Mouse (Mus musculus): Measurements from ENCODE around the gene Atp6v0a2. TPM values are rescaled to one million over a fixed set of nuclear protein-coding genes. Genes with fewer than 3 reads are reported as not detected.
A peak's percentile ranks its signal among the peaks of the same experiment; 100 is the strongest.
"Not testable (repeated sequence)": the region's sequence is repeated elsewhere in the genome, so short reads cannot be mapped to it uniquely, and the experiment has no call there.

Atp6v0a2 gene
- 122 and 127 TPM in 2 replicates for polyA plus RNA-seq (2012; rRNA removed)

DNA sequence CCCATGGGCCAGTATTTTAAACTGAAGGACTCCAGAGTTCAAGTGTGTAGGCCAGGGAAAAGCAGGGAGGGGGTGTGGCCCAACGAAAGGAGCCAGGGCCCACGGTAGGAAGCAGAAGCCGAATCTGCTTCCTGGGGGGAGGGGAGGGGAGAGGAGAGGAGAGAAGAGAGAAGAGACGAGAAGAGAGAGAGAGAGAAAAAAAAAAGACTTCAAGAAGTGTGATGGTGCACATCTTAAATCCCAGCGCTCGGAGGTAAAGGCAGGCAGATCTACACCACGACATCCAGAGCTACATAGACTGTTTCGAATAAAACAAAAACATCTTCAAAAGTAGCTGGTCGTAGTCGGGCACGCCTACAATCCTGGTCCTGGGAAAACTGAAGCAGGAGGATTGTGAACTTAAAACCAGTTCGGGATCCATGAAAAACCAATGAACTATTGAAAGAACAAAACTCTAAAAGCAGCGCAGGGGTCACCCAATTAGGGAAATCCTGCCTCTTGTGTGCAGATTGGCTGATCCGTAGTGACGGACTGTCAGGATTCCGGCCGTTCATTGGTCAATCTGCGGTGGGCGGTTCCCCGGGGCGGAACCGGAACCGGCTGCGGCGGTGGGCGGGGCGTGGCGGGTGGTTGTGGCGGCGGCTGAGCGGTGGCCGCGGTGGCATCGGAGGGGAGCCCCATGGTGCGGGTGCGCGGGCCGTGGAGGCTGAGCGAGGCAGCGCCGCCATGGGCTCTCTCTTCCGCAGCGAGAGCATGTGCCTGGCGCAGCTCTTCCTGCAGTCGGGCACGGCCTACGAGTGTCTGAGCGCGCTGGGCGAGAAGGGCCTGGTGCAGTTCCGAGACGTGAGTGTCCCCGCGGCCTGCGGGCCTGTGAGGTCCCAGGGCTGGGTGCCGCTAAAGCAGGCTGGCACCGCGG is at the start of gene Atp6v0a2:
Gene Atp6v0a2, plus strand, starts transcription at position 129 of the 916 bp plus-strand sequence.
- under 1% methylated on average over 58 of the region's 58 CpGs for WGBS
- peak within 1 kb of the TSS; percentile 54 for H3K27ac ChIP-seq (ENCODE audit: control insufficient read depth, insufficient read depth, low read length)
- TF ChIP-seq POLR2A (IDR thresholded peaks at IDR 0.05; ENCODE audit: control insufficient read depth, extremely low read depth, insufficient read depth, low read length, poor library complexity) (peak; percentile 82), CTCF (IDR thresholded peaks at IDR 0.05; ENCODE audit: borderline replicate concordance, control insufficient read depth, extremely low read depth, insufficient read depth, low read length, poor library complexity) (0 out of 2 replicates have a peak, but pooled peaks have one; percentile 39)
- H3K36me3 ChIP-seq (ENCODE audit: control insufficient read depth, insufficient read depth, low read length), result no peaks in the 10 kb centered on the region
- H3K4me1 ChIP-seq (replicated peaks; ENCODE audit: control insufficient read depth, insufficient read depth, low read length), result peaks cover 40% of the 10 kb centered on the region
- peak within 1 kb of the TSS; percentile 70 for H3K4me3 ChIP-seq (ENCODE audit: control insufficient read depth, insufficient read depth, low read length)
- H3K27me3 ChIP-seq (ENCODE audit: control insufficient read depth, insufficient read depth, low read length), result no peaks in the 10 kb centered on the region
- peak; percentile 98 for DNase-seq

DNA sequence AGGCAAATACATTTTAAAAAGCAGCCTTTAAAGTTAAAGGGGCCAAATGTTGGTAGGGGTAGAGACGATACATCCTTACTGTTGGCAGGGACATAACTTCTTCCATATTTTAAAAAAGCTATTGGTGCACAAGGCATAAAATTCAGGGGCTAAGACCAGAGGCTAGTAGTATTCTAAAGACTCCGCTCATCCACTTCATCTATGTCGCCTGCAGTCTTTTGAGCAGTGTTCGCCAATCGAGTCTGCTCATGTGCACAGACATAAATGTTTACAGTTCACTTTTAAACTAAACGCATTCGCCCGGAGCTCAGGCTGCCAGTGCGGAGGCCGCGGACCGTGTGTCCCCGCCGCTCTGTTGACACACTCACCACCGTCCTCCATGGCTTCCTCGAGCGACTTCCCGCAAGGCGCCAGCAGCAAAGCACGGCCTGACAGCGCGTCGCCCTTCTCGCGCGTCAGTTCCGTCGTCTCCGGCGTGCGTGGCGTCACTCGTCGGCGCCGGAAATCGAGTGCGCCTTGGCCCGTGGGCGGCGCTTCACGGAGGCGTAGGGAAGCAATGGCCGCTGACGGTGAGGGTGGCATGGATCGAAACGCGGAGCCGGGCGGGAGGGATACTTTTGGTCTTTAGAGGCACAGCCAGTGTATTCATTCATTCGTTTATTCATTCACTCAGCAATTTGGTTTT is 49.6 kb upstream of the Atp6v0a2 start, which contains the start of the genes Eif2b1 and Gtf2h3:
Gene Eif2b1, minus strand, starts transcription at position 499 of the 685 bp plus-strand sequence.
Gene Gtf2h3, plus strand, starts transcription at position 508 of the 685 bp plus-strand sequence.
- under 1% methylated on average over 51 of the region's 51 CpGs for WGBS
- DNase-seq, result peak; percentile 92
- Histone ChIP-seq H3K36me3 (ENCODE audit: control insufficient read depth, insufficient read depth, low read length) (peaks cover 15% of the 10 kb centered on the region), H3K4me3 (ENCODE audit: control insufficient read depth, insufficient read depth, low read length) (peak within 1 kb of the TSS; percentile 70), H3K4me1 (replicated peaks; ENCODE audit: control insufficient read depth, insufficient read depth, low read length) (peaks cover 10% of the 10 kb centered on the region), H3K27me3 (ENCODE audit: control insufficient read depth, insufficient read depth, low read length) (no peaks in the 10 kb centered on the region), H3K27ac (ENCODE audit: control insufficient read depth, insufficient read depth, low read length) (no peak within 1 kb of the TSS)
- TF ChIP-seq POLR2A (IDR thresholded peaks at IDR 0.05; ENCODE audit: control insufficient read depth, extremely low read depth, insufficient read depth, low read length, poor library complexity) (peak; percentile 78), CTCF (IDR thresholded peaks at IDR 0.05; ENCODE audit: borderline replicate concordance, control insufficient read depth, extremely low read depth, insufficient read depth, low read length, poor library complexity) (no peak)

DNA sequence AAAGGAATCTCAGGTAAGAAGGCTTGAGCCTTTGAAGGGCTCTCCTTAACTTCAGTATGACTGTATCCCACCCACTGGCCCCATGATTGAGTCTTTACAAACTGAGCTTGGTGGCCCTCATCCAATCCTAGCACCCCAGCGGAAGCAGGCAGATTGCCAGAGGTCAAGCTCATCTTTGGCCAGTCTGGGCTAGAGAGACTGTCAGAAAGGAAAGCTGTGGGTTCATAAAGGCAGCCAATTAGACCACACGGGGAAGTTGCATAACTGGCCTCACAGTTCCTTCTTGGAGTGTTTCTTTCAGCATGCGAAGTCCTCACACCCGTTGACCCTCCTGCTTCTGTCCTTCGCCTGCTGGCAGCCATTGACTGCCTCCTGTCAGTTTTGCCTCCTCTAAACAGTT is 45.9 kb upstream of the Atp6v0a2 start:
- no peak for TF ChIP-seq POLR2A (IDR thresholded peaks at IDR 0.05; ENCODE audit: control insufficient read depth, extremely low read depth, insufficient read depth, low read length, poor library complexity)
- no peak for TF ChIP-seq CTCF (IDR thresholded peaks at IDR 0.05; ENCODE audit: borderline replicate concordance, control insufficient read depth, extremely low read depth, insufficient read depth, low read length, poor library complexity)
- H3K27me3 ChIP-seq (ENCODE audit: control insufficient read depth, insufficient read depth, low read length), result no peaks in the 10 kb centered on the region
- H3K4me1 ChIP-seq (replicated peaks; ENCODE audit: control insufficient read depth, insufficient read depth, low read length), result peaks cover 10% of the 10 kb centered on the region
- no peak overlapping the region for H3K27ac ChIP-seq (ENCODE audit: control insufficient read depth, insufficient read depth, low read length)
- 71% methylated on average over 5 of the region's 5 CpGs for WGBS
- H3K4me3 ChIP-seq (ENCODE audit: control insufficient read depth, insufficient read depth, low read length), result no peak overlapping the region
- no peaks in the 10 kb centered on the region for H3K36me3 ChIP-seq (ENCODE audit: control insufficient read depth, insufficient read depth, low read length)
- no peak for DNase-seq

DNA sequence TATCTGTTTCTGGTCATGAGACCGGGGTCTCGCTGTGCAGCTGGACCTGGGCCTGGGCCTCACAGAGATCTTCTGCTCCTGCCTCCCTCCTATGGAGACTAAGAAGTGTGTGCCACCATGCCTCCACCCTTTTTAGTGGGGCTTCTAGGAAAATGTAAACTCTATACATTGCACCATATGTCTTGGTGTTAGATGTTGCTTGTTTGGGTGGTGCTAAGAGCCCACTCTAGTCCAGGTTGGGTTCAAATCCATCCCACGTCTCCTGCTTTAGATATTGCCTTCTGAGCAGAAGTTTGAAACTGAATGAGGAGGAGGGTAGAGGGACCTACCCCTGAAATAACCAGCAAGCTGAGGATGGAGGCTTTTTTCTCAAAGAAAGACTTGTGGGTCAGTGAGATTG is 35.6 kb upstream of the Atp6v0a2 start:
- no peak for DNase-seq
- Histone ChIP-seq H3K4me1 (replicated peaks; ENCODE audit: control insufficient read depth, insufficient read depth, low read length) (no peaks in the 10 kb centered on the region), H3K27me3 (ENCODE audit: control insufficient read depth, insufficient read depth, low read length) (no peaks in the 10 kb centered on the region), H3K27ac (ENCODE audit: control insufficient read depth, insufficient read depth, low read length) (no peak overlapping the region), H3K4me3 (ENCODE audit: control insufficient read depth, insufficient read depth, low read length) (no peak overlapping the region), H3K36me3 (ENCODE audit: control insufficient read depth, insufficient read depth, low read length) (peaks cover 10% of the 10 kb centered on the region; the same call in 1 of the 2 replicates)
- 98% methylated on average over 3 of the region's 3 CpGs for WGBS
- no peak for TF ChIP-seq POLR2A (IDR thresholded peaks at IDR 0.05; ENCODE audit: control insufficient read depth, extremely low read depth, insufficient read depth, low read length, poor library complexity)
- TF ChIP-seq CTCF (IDR thresholded peaks at IDR 0.05; ENCODE audit: borderline replicate concordance, control insufficient read depth, extremely low read depth, insufficient read depth, low read length, poor library complexity), result no peak

DNA sequence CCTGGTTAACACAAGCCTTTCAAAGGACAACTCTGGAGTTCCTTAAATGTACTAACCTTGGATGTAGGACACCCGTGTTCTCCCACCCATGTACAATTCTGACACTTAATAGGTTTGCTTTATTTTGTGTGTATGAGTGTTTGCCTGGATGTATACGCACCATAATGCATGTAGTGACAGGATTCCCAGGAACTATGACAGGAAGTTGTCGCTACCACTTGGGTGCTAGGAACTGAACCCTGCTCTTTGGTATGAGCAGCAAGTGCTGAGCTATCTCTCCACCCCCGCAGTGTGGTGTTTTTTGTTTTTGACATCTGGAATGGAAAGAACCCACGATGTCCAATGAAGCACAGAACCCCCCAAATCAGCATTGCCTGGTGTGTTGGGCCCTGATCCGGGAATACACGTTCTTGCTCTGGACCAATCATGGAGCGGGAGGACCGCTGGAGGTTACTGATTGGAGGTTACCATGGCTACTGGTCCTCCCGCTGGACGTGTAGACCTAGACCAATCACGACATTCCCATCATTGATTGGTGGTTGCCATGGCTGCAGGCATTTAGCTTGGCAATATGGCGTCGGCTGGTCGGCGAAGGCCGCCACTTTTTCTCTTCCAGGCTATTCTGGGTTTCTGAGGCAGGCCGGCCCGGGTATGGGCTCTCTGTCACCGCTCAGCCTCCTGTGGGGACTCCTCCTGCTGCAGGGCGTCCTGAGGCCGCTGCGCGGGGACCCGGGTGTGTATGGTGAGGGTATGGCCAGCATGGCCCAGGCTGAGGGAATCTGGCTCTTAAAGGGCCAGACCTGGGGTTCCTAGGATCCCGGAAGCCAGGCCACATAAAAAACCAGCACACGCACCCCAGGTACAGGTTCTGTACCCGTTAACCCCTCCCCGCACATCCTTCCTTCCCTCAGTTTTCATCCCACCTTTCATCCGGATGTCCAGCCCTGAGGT is 29.9 kb upstream of the Atp6v0a2 start:
- H3K36me3 ChIP-seq (ENCODE audit: control insufficient read depth, insufficient read depth, low read length), result 0 out of 2 replicates have a peak, but pooled peaks cover 7% of the 10 kb centered on the region
- peak; percentile 42 for DNase-seq
- H3K27ac ChIP-seq (ENCODE audit: control insufficient read depth, insufficient read depth, low read length), result no peak overlapping the region
- no peaks in the 10 kb centered on the region for H3K4me1 ChIP-seq (replicated peaks; ENCODE audit: control insufficient read depth, insufficient read depth, low read length)
- H3K4me3 ChIP-seq (ENCODE audit: control insufficient read depth, insufficient read depth, low read length), result 0 out of 2 replicates have a peak overlapping the region, but pooled peaks have one; percentile 20
- TF ChIP-seq CTCF (IDR thresholded peaks at IDR 0.05; ENCODE audit: borderline replicate concordance, control insufficient read depth, extremely low read depth, insufficient read depth, low read length, poor library complexity), result no peak
- no peak for TF ChIP-seq POLR2A (IDR thresholded peaks at IDR 0.05; ENCODE audit: control insufficient read depth, extremely low read depth, insufficient read depth, low read length, poor library complexity)
- 33% methylated on average over 30 of the region's 30 CpGs for WGBS
- no peaks in the 10 kb centered on the region for H3K27me3 ChIP-seq (ENCODE audit: control insufficient read depth, insufficient read depth, low read length)

DNA sequence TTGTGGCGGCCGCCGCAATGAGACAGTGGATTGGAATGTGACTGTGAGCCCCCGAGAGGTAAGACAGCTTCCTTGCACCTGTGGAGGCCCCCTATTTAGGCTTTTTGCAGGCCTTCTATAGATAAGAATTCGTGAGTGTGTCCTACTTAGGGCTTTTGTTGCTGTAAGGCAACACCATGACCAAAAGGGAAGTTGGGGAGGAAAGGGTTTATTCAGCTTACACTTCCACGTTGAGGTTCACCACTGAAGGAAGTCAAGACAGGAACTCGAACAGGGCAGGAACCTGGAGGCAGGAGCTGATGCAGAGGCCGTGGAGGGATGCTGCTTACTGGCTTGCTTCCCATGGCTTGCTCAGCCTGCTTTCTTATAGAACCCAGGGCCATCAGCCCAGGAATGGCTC is 28.6 kb upstream of the Atp6v0a2 start:
- not testable (repeated sequence) for H3K4me3 ChIP-seq (ENCODE audit: control insufficient read depth, insufficient read depth, low read length); H3K27ac ChIP-seq (ENCODE audit: control insufficient read depth, insufficient read depth, low read length); DNase-seq; H3K36me3 ChIP-seq (ENCODE audit: control insufficient read depth, insufficient read depth, low read length); H3K27me3 ChIP-seq (ENCODE audit: control insufficient read depth, insufficient read depth, low read length); H3K4me1 ChIP-seq (replicated peaks; ENCODE audit: control insufficient read depth, insufficient read depth, low read length)
- WGBS, result 48% methylated on average over 8 of the region's 8 CpGs

Measured in thymus, adult 2 months (tissue).